Mouse (Mus musculus) heart, adult 2 months (tissue): ENCODE measurements around the gene Zbtb7a. TPM values are rescaled to one million over a fixed set of nuclear protein-coding genes. Genes with fewer than 3 reads are reported as not detected.

ENCODE experiments used
- DNase-seq, 2 experiments: peaks; one replicate each; pipeline ENCODE4 v3.0.0; 2021
- H3K27ac ChIP-seq: fragments of 200-600 bp; 2 replicates; pipeline ENCODE4 v1.8.1; 2022
- H3K27me3 ChIP-seq: fragments of 200-500 bp; 2 replicates; pipeline ENCODE4 v1.6.1; 2012; ENCODE audit warnings: mild to moderate bottlenecking, low read length, inconsistent platforms, mixed read lengths; ENCODE audit not compliant: control insufficient read depth, insufficient read depth
- H3K36me3 ChIP-seq: fragments of 200-500 bp; 2 replicates; pipeline ENCODE4 v1.6.1; 2012; ENCODE audit warnings: low read length, inconsistent platforms; ENCODE audit not compliant: control insufficient read depth, insufficient read depth
- H3K4me1 ChIP-seq: fragments of 200-500 bp; 2 replicates; pipeline ENCODE4 v1.6.1; 2011; ENCODE audit warnings: low read length; ENCODE audit not compliant: control insufficient read depth, insufficient read depth
- H3K4me3 ChIP-seq: fragments of 200-600 bp; 2 replicates; pipeline ENCODE4 v1.8.1; 2022
- H3K79me2 ChIP-seq: fragments of 200-500 bp; replicated peaks from 2 replicates; pipeline ENCODE4 v1.6.1; 2012; ENCODE audit warnings: mild to moderate bottlenecking, inconsistent platforms, low read length, moderate library complexity, mixed read lengths; ENCODE audit not compliant: control insufficient read depth, insufficient read depth
- H3K9ac ChIP-seq: fragments of 200-500 bp; 2 replicates; pipeline ENCODE4 v1.6.1; 2012; ENCODE audit warnings: low read depth, mild to moderate bottlenecking, control low read depth, inconsistent platforms, low read length, mixed read lengths
- CTCF ChIP-seq: fragments of 200-600 bp; IDR thresholded peaks from 2 replicates; pipeline ENCODE4 v1.8.1; 2022; ENCODE audit warnings: antibody characterized with exemption, mild to moderate bottlenecking, moderate library complexity
- EP300 ChIP-seq: fragments of 200-500 bp; IDR thresholded peaks from 2 replicates; pipeline ENCODE4 v1.6.1; 2011; ENCODE audit warnings: low read depth, low read length, control low read depth; ENCODE audit not compliant: insufficient read depth
- POLR2A ChIP-seq: fragments of 200-500 bp; IDR thresholded peaks from 2 replicates; pipeline ENCODE4 v1.6.1; 2011; ENCODE audit warnings: mild to moderate bottlenecking, low read depth, low read length, control low read depth; ENCODE audit not compliant: insufficient read depth
- WGBS: fragments of 180-500 bp; shearing (Covaris S2); methylation state at CpG from one replicate; pipeline ENCODE4 v1.1.7; 2018; 5-methylcytosine and 5-hydroxymethylcytosine counted together
- intact Hi-C: fragments of 180-260 bp; cut with DNase I; formaldehyde crosslinking; loops from one replicate; pipeline ENCODE4 v1.15.1; 2025
- polyA plus RNA-seq: library from polyadenylated mRNA; depleted of rRNA; stranded (reverse); fragments of >200 nt; gene quantifications from 2 replicates; pipeline ENCODE4 v1.2.3, GENCODE M21; 2012
- total RNA-seq, 2 experiments: library from RNA; stranded (reverse); gene quantifications; 2 replicates each; pipeline ENCODE4 v1.2.3; 2021

The Zbtb7a gene
- total and polyA plus RNA-seq, 3 experiments, result 20.6 to 41.4 (median 35.2) TPM

GRCm38 (mm10) chr10:81154313-81154712, 19.3 kb downstream of the Zbtb7a start:
- Histone ChIP-seq H3K27me3 (no peaks in the 10 kb centered on the region), H3K79me2 (no peaks in the 10 kb centered on the region; the same call in 1 of the 2 replicates)
- WGBS, result 86% methylated on average over 12 of the region's 12 CpGs

GRCm38 (mm10) chr10:81154736-81155135, 19.7 kb downstream of the Zbtb7a start:
- TF ChIP-seq POLR2A (no peak), CTCF (no peak), EP300 (no peak)
- no peaks in the 10 kb centered on the region for H3K4me1 ChIP-seq
- H3K27ac ChIP-seq, result no peak overlapping the region; the same call in none of the 2 replicates
- intact Hi-C loops, result no loop called here
- no peak overlapping the region for H3K4me3 ChIP-seq
- H3K9ac ChIP-seq, result no peak overlapping the region
- no peaks in the 10 kb centered on the region for H3K27me3 ChIP-seq
- H3K36me3 ChIP-seq, result no peaks in the 10 kb centered on the region
- 54% methylated on average over 6 of the region's 6 CpGs for whole genome bisulfite sequencing
- DNase-seq, result peak in 1 of 2 experiments; percentile 41
- no peaks in the 10 kb centered on the region; the same call in 1 of the 2 replicates for H3K79me2 ChIP-seq

More at GRCm38 (mm10) chr10:81154313-81154712, 19.3 kb downstream of the Zbtb7a start:
- peak in 1 of 2 experiments; percentile 23 for DNase-seq
- Histone ChIP-seq H3K4me1 (no peaks in the 10 kb centered on the region), H3K9ac (no peak overlapping the region), H3K4me3 (no peak overlapping the region), H3K27ac (no peak overlapping the region; the same call in 1 of the 2 replicates), H3K36me3 (no peaks in the 10 kb centered on the region)
- intact Hi-C loops, result no loop called here
- TF ChIP-seq EP300 (no peak), CTCF (no peak), POLR2A (no peak)

GRCm38 (mm10) chr10:81161602-81162317, 26.7 kb downstream of the Zbtb7a start:
- peak in 1 of 2 experiments; percentile 71 for DNase-seq
- WGBS, result 76% methylated on average over 8 of the region's 8 CpGs
- TF ChIP-seq CTCF (no peak), EP300 (no peak), POLR2A (no peak)

GRCm38 (mm10) chr10:81162318-81162652, 27.3 kb downstream of the Zbtb7a start:
- no peak for TF ChIP-seq POLR2A
- no peak for TF ChIP-seq EP300
- no peak for TF ChIP-seq CTCF
- Histone ChIP-seq H3K36me3 (no peaks in the 10 kb centered on the region), H3K27me3 (no peaks in the 10 kb centered on the region), H3K79me2 (peaks cover 14% of the 10 kb centered on the region), H3K4me3 (no peak overlapping the region), H3K4me1 (peaks cover 5% of the 10 kb centered on the region), H3K9ac (no peak overlapping the region), H3K27ac (no peak overlapping the region)
- 52% methylated on average over 2 of the region's 2 CpGs for WGBS
- intact Hi-C loops, result loop anchor here (2.0 kb wide), 1 partner anchor 15 kb away; no protein-coding TSS in a partner anchor
- DNase-seq, result no peak

More at GRCm38 (mm10) chr10:81161602-81162317, 26.7 kb downstream of the Zbtb7a start:
- intact Hi-C loops, result loop anchor here (2.0 kb wide), 1 partner anchor 15 kb away; no protein-coding TSS in a partner anchor
- peaks cover 5% of the 10 kb centered on the region for H3K4me1 ChIP-seq
- H3K4me3 ChIP-seq, result no peak overlapping the region
- no peak overlapping the region for H3K27ac ChIP-seq
- no peak overlapping the region for H3K9ac ChIP-seq
- peaks cover 11% of the 10 kb centered on the region for H3K79me2 ChIP-seq
- H3K36me3 ChIP-seq, result no peaks in the 10 kb centered on the region
- no peaks in the 10 kb centered on the region for H3K27me3 ChIP-seq

GRCm38 (mm10) chr10:81165118-81165517, 30.1 kb downstream of the Zbtb7a start:
- Histone ChIP-seq H3K79me2 (peaks cover 15% of the 10 kb centered on the region), H3K4me1 (peaks cover 6% of the 10 kb centered on the region), H3K27ac (no peak overlapping the region), H3K27me3 (no peaks in the 10 kb centered on the region), H3K4me3 (no peak overlapping the region), H3K36me3 (no peaks in the 10 kb centered on the region), H3K9ac (no peak overlapping the region)
- no peak for DNase-seq
- TF ChIP-seq EP300 (no peak), CTCF (no peak), POLR2A (no peak)
- intact Hi-C loops, result loop anchor here (2.0 kb wide), 1 partner anchor 60 kb away; the partner anchor contains the start of gene Map2k2
- 68% methylated on average over 8 of the region's 8 CpGs for WGBS
